Mouse (Mus musculus) midbrain, embryonic 14.5 days (tissue): ENCODE results near the gene Acsl6. TPM values are rescaled to one million over a fixed set of nuclear protein-coding genes. Genes with fewer than 3 reads are reported as not detected.

Source experiments
- ATAC-seq: fragments of 200-750 bp; cut with Nextera tagmentation; 2 replicates; pipeline ENCODE4 v1.8.0; 2017; ENCODE audit warnings: moderate number of reproducible peaks, moderate library complexity; ENCODE audit not compliant: low FRiP score, low TSS enrichment
- DNase-seq: peaks from one replicate; pipeline ENCODE4 v3.0.0-alpha.2; 2015
- H3K27ac ChIP-seq: fragments of 300-500 bp; sonication (generic); replicated peaks from 2 replicates; pipeline ENCODE4 v1.5.1; 2014; ENCODE audit warnings: mild to moderate bottlenecking, low read depth, low read length, moderate library complexity
- H3K27me3 ChIP-seq: fragments of 300-500 bp; sonication (generic); 2 replicates; pipeline ENCODE4 v1.6.1; 2014; ENCODE audit warnings: low read length, control low read depth, mixed read lengths; ENCODE audit not compliant: control insufficient read depth, insufficient read depth
- H3K36me3 ChIP-seq: fragments of 300-500 bp; sonication (generic); 2 replicates; pipeline ENCODE4 v1.6.1; 2014; ENCODE audit warnings: low read length, control low read depth; ENCODE audit not compliant: control insufficient read depth, insufficient read depth
- H3K4me1 ChIP-seq: fragments of 300-500 bp; sonication (generic); 2 replicates; pipeline ENCODE4 v1.6.1; 2014; ENCODE audit warnings: mild to moderate bottlenecking, antibody characterized with exemption, low read length, control low read depth; ENCODE audit not compliant: control insufficient read depth, insufficient read depth
- H3K4me2 ChIP-seq: fragments of 300-500 bp; sonication (generic); 2 replicates; pipeline ENCODE4 v1.6.1; 2014; ENCODE audit warnings: mild to moderate bottlenecking, low read length, moderate library complexity
- H3K4me3 ChIP-seq: fragments of 300-500 bp; sonication (generic); replicated peaks from 2 replicates; pipeline ENCODE4 v1.5.1; 2014; ENCODE audit warnings: low read depth, low read length
- H3K9ac ChIP-seq: fragments of 300-500 bp; sonication (generic); replicated peaks from 2 replicates; pipeline ENCODE4 v1.6.1; 2014; ENCODE audit warnings: mild to moderate bottlenecking, low read length, moderate library complexity
- H3K9me3 ChIP-seq: fragments of 300-500 bp; sonication (generic); 2 replicates; pipeline ENCODE4 v1.6.1; 2016; ENCODE audit warnings: low read length, control low read depth, mixed read lengths; ENCODE audit not compliant: control insufficient read depth
- WGBS: fragments of 180-500 bp; shearing (Covaris S2); extraction: QIAGEN DNeasy Blood & Tissue Kit; methylation state at CpG from one replicate; pipeline ENCODE4 v1.1.7; 2014; 5-methylcytosine and 5-hydroxymethylcytosine counted together
- polyA plus RNA-seq: library from polyadenylated mRNA; unstranded; fragments of >200 nt; fragmentation: Nextera tagmentation; extraction: Ambion mirVana; gene quantifications from 2 replicates; pipeline ENCODE4 v1.2.1, GENCODE M21; 2014

Gene Acsl6
- polyA plus RNA-seq, 1 experiment from 2014 or later, result 40.9 TPM

DNA sequence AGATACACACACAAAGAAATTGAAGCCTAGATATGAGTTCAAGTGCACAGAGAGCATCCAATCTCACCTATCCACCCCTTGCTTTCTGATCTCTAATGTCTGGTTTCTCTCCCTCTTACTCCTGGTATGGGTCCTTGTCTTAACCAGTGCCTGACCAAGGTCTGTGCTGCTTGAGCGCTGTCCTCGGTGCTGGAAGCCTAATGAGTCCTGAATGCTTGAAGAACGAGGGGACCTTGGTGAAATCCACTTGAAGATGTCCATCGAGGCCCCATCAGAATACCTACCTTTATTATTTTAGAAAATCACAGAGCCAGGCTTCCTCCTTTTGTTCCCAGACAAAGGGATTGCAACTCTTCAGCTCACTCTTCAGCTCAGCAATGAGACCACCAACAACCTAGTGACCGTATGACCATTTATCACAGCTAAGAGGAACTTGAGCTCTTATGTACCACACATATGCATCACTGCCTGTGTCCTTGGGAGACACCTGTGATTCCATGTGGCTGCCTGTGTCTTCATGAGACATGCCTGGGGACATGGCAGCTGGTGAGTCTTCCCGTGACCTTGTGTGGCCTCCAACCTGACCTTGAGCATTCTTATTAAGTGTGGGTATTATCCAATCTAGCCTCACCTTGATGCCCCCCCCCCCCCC lies 396 bp upstream of the Acsl6 start:
- H3K27me3 ChIP-seq, result no peaks in the 10 kb centered on the region
- WGBS, result 19% methylated on average over 6 of the region's 6 CpGs
- H3K36me3 ChIP-seq, result no peaks in the 10 kb centered on the region
- H3K4me3 ChIP-seq, result peak overlapping the region; percentile 66
- H3K9ac ChIP-seq, result peak overlapping the region; percentile 89
- peak; percentile 18; the same call in 1 of the 2 replicates for ATAC-seq
- peak overlapping the region; percentile 85 for H3K4me2 ChIP-seq
- no peaks in the 10 kb centered on the region for H3K9me3 ChIP-seq
- peak overlapping the region; percentile 93 for H3K27ac ChIP-seq
- peak; percentile 57 for DNase-seq
- H3K4me1 ChIP-seq, result peaks cover 32% of the 10 kb centered on the region

DNA sequence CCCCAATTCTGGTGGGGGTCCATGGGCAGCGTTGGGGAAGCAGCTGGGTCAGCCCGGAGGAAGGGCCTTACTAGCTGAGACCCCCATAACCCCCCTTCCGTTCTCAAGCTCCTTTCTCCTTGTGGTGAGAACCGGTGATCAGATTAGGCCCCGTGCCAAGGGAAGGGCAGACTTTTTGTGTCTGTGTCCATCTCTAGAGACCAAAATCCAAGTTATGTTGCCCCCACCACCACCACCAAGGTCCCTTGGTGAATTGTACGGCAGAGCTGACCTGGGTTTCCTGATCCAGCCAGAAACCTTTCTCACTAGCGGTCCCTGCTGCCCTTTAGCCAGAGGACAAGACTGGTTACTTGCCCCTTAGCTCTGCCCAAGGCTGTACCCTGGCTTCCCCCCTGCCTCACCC lies 874 bp downstream of the Acsl6 start:
- no peaks in the 10 kb centered on the region for H3K36me3 ChIP-seq
- peak overlapping the region; percentile 89 for H3K9ac ChIP-seq
- no peaks in the 10 kb centered on the region for H3K9me3 ChIP-seq
- H3K27me3 ChIP-seq, result no peaks in the 10 kb centered on the region
- DNase-seq (peak; percentile 70), ATAC-seq (no peak; the same call in 1 of the 2 replicates)
- peak overlapping the region; percentile 93 for H3K27ac ChIP-seq
- 0% methylated on average over 7 of the region's 7 CpGs for WGBS
- peak overlapping the region; percentile 66 for H3K4me3 ChIP-seq
- H3K4me1 ChIP-seq, result peaks cover 32% of the 10 kb centered on the region
- peak overlapping the region; percentile 85 for H3K4me2 ChIP-seq

DNA sequence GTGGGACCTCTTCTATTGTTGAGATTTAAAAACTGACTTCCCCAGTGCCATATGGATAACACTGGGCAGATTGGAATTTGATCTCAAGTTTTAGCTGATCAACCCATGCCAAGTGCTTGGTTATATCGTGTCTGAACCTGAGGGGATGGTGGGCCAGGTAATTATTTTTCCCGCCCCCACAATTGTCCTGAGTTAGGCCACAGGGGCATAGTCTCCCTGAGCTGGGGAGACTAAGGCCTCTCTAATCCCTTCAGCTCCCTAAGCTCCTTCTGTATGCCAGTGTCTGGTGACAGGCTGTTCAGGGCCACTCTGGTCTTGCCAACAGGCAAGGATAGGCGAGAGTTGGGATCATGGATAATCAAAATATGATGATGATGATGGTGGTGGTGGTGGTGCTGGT lies 1.7 kb downstream of the Acsl6 start:
- WGBS, result 26% methylated on average over 3 of the region's 3 CpGs
- no peak overlapping the region for H3K27ac ChIP-seq
- peak; percentile 20 for DNase-seq
- ATAC-seq, result no peak
- no peaks in the 10 kb centered on the region for H3K27me3 ChIP-seq
- H3K4me3 ChIP-seq, result peak overlapping the region; percentile 66
- peak overlapping the region; percentile 89 for H3K9ac ChIP-seq
- no peaks in the 10 kb centered on the region for H3K36me3 ChIP-seq
- H3K9me3 ChIP-seq, result no peaks in the 10 kb centered on the region
- H3K4me2 ChIP-seq, result peak overlapping the region; percentile 85
- peaks cover 32% of the 10 kb centered on the region for H3K4me1 ChIP-seq

DNA sequence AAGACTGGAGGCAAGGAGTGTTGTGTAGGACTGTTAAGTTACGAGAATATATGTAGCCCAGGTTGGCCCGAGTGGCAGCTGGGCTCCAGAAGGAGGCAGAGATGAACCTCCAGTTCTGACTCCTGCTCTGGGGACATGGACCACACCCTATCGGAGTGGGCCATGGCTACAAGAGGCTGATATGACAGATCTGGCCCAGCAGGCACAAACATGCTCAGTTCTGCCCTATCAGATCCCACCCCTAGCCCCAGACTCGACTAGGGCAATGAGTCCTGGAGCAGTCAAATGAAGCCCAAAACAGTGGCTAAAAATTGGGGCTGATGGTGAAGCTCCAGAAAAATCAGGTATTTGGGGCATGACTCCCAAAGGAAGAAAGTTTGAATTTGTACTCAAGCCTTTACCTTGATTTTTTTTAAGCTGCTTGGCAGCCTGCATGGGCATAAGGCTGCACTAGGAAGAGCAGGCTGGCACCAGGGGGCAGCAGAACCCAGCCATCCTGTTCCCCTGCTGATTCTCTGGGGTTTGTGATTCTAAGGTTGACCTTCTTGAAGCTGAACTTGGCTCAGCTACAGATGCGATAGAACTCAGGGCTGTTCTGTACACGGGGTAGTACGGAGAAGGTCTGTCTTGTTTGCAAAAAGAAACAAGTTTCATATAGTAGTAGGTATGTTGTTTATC lies 3.7 kb downstream of the Acsl6 start:
- WGBS, result 80% methylated on average over 7 of the region's 7 CpGs

DNA sequence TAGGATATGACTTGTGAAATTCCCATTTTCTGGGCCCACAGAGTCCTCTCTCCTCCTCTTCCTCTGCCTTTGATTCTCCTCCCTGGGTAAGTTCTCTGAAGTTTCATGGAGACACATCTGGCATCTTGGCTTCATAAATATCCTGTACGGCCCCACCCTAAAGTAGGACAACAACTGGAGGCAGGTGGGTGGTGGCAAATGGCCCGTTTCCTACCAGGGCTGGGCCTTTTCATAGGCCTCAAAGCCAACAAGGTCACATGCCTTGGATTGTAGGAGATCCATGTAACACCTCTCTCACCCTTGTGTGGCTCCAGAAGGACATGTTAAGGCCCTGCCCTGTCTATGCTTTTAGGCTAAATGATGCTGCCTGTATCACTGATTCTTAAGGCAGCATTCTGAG lies 7.0 kb downstream of the Acsl6 start:
- Histone ChIP-seq H3K9ac (no peak overlapping the region), H3K9me3 (no peaks in the 10 kb centered on the region), H3K36me3 (no peaks in the 10 kb centered on the region), H3K4me1 (peaks cover 56% of the 10 kb centered on the region), H3K4me3 (no peak overlapping the region), H3K27ac (no peak overlapping the region), H3K27me3 (no peaks in the 10 kb centered on the region), H3K4me2 (no peak overlapping the region)
- 88% methylated on average over 2 of the region's 2 CpGs for WGBS
- DNase-seq, result no peak
- no peak for ATAC-seq

More for the DNA sequence above, 3.7 kb downstream of the Acsl6 start:
- H3K27me3 ChIP-seq, result no peaks in the 10 kb centered on the region
- no peak overlapping the region for H3K9ac ChIP-seq
- H3K27ac ChIP-seq, result no peak overlapping the region
- H3K4me1 ChIP-seq, result peaks cover 44% of the 10 kb centered on the region
- peak; percentile 72 for DNase-seq
- H3K4me3 ChIP-seq, result no peak overlapping the region
- H3K9me3 ChIP-seq, result no peaks in the 10 kb centered on the region
- ATAC-seq, result no peak
- H3K4me2 ChIP-seq, result 0 out of 2 replicates have a peak overlapping the region, but pooled peaks have one; percentile 2
- no peaks in the 10 kb centered on the region for H3K36me3 ChIP-seq

DNA sequence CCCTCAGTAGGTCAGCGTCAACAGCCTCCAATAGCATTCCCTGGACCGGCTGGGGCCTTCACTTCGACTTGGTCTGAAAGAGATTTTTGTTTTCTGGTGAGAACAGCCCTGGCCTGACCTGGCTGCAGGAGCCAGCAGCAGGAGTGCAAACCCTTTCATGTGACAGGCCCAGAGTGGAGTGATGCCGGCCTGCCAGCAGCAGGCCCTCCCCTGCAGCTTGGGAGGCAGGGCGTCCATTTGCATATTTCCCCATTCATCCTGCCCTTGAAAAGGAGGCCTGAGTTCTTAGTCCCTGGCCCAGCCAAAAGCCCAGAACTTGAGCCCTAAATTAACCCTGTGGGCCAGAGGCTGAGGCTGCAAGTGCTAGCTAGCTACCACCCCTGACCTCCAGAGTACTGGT lies 8.4 kb downstream of the Acsl6 start:
- 0 out of 2 replicates have a peak overlapping the region, but pooled peaks have one; percentile 12 for H3K9ac ChIP-seq
- no peaks in the 10 kb centered on the region for H3K36me3 ChIP-seq
- H3K9me3 ChIP-seq, result no peaks in the 10 kb centered on the region
- H3K27me3 ChIP-seq, result no peaks in the 10 kb centered on the region
- ATAC-seq, result peak; percentile 46; the same call in 1 of the 2 replicates
- no peak overlapping the region for H3K4me2 ChIP-seq
- peak; percentile 57 for DNase-seq
- peak overlapping the region; percentile 61 for H3K27ac ChIP-seq
- no peak overlapping the region for H3K4me3 ChIP-seq
- under 1% methylated on average over 5 of the region's 5 CpGs for WGBS
- peaks cover 42% of the 10 kb centered on the region for H3K4me1 ChIP-seq

DNA sequence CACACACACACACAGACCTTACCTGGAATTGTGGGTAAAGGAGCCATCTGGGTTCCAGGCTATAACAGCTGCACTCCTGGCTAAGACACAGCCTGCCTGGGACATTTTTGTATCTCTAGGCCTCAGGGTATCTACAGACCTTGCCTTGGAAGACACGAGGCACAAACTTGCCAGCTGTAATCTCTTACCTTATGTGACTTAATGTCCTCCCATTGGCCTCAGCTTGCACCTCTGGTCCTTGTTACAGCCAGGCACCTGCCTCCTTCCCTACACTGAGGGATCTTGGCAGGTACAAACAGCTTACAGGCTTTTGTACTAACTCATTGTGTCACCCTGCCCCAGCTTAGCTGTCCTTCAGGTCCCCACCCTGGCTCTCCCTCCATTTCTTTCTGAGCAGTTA lies 9.0 kb downstream of the Acsl6 start:
- Histone ChIP-seq H3K4me2 (no peak overlapping the region), H3K27me3 (no peaks in the 10 kb centered on the region), H3K27ac (peak overlapping the region; percentile 61; the same call in 1 of the 2 replicates), H3K9ac (no peak overlapping the region), H3K36me3 (no peaks in the 10 kb centered on the region), H3K4me1 (peaks cover 39% of the 10 kb centered on the region), H3K9me3 (no peaks in the 10 kb centered on the region), H3K4me3 (no peak overlapping the region)
- ATAC-seq (no peak), DNase-seq (peak; percentile 15)
- WGBS, result 13% methylated on average over 1 of the region's 1 CpGs

DNA sequence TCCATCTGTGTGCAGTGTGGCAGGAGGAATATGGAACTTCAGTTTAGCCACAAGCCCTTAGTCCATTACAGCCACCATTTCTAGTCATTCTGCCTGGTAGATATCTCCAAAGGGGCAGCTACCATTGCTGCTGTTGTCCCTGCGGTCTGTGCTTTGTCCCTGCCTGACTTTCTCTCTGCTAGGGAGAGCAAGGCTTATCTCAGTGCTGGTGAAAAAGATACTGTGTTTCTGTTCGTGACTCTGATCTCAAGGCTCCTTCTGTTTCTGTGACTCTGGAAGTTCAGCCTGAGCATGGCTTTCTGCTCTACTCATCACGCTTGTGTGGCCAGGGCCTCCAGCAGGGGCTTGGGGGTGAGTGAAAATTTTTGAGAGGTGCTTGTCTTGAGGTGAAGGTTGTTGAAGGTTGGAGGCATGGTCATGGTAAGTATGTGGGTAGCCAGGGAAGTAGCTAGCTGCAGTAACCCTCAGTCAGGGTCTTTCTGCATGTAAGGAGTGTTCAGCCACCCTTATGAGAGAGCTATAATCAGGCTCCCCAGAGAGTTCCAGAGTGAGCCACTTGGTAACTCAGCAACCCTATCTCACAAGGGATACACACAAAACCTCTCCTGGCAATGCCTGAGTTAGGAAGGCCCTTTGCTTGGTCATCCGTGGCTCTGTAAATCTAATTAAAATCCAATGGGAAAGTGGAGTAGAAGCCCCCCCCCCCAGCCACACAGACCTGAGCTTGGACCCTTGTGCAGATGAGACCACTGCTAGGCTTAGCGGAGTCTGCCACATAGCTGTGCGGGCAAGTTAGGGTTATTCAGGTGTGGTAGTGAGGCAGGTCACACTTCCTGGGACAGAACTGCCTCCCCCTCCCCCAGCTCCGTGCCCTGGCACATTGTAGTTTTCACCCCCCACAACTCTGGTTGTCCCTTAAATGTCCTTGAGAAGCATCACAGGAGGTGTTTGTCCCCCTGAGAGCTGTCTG lies 10.1 kb downstream of the Acsl6 start:
- WGBS, result 61% methylated on average over 7 of the region's 7 CpGs
- ATAC-seq, result no peak

More for the DNA sequence above, 10.1 kb downstream of the Acsl6 start:
- Histone ChIP-seq H3K4me3 (no peak overlapping the region), H3K36me3 (no peaks in the 10 kb centered on the region), H3K4me1 (peaks cover 39% of the 10 kb centered on the region), H3K9me3 (no peaks in the 10 kb centered on the region), H3K27ac (peak overlapping the region; percentile 4; the same call in 1 of the 2 replicates), H3K9ac (no peak overlapping the region), H3K4me2 (no peak overlapping the region), H3K27me3 (no peaks in the 10 kb centered on the region)
- peak; percentile 17 for DNase-seq
